In genomic region chr15:80045749-80046148, GRCm38 (mm10) we compare ENCODE assay signal across 25 mouse cellular contexts. TPM values are rescaled to one million over a fixed set of nuclear protein-coding genes. Genes with fewer than 3 reads are reported as not detected.
DNase-seq lines count a peak whose midpoint lies in the region; ATAC-seq and TF ChIP-seq lines count a peak whose summit lies in the region.
"Had no signal": no experiment of that assay in that cellular context is flagged by ENCODE, and none has a peak within 500 bp of the region (broad histone marks: within the 10 kb centered on the region; RNA-seq: fewer than 3 reads in every experiment).

No protein-coding gene starts in this region.

- H3K36me3 ChIP-seq in liver, embryonic 14.5 days (replicated peaks; ENCODE audit: control insufficient read depth, insufficient read depth, low read depth): no peaks in the 10 kb centered on the region
- H3K36me3 ChIP-seq: embryonic facial prominence, embryonic 12.5 days; heart, embryonic 12.5 days; hindbrain, embryonic 10.5 days; kidney, embryonic 15.5 days; limb, embryonic 12.5 days; liver, embryonic 13.5 days; neural tube, embryonic 15.5 days had no signal

- 82% methylated on average over 2 of the region's 2 CpGs for WGBS in liver, embryonic 14.5 days (ENCODE audit: insufficient replicate concordance)

- H3K4me2 ChIP-seq in liver, embryonic 14.5 days (ENCODE audit: low read depth): no peak overlapping the region
- H3K4me2 ChIP-seq: embryonic facial prominence, embryonic 12.5 days; heart, embryonic 12.5 days; kidney, embryonic 15.5 days; limb, embryonic 12.5 days; liver, embryonic 13.5 days; neural tube, embryonic 15.5 days had no signal

- H3K4me3 ChIP-seq in gastrocnemius, adult 2 months: no peak overlapping the region
- H3K4me3 ChIP-seq in liver, embryonic 14.5 days (ENCODE audit: insufficient read depth in 1 of 2, low read depth in 2 of 2, low read length in 2 of 2): no peak overlapping the region
- H3K4me3 ChIP-seq: embryonic facial prominence, embryonic 12.5 days; heart, embryonic 12.5 days; hindbrain, embryonic 10.5 days; kidney, embryonic 15.5 days; limb, embryonic 12.5 days; liver, embryonic 13.5 days; neural tube, embryonic 15.5 days had no signal

- no peak for ATAC-seq in liver, embryonic 14.5 days (ENCODE audit: insufficient read depth)
- ATAC-seq: midbrain, embryonic 16.5 days had no signal

- no peak overlapping the region for H3K9ac ChIP-seq in liver, embryonic 14.5 days (replicated peaks)
- H3K9ac ChIP-seq: embryonic facial prominence, embryonic 12.5 days; heart, embryonic 12.5 days; kidney, embryonic 15.5 days; limb, embryonic 12.5 days; liver, embryonic 13.5 days; neural tube, embryonic 15.5 days had no signal

- H3K9me3 ChIP-seq in liver, embryonic 14.5 days (ENCODE audit: control insufficient read depth, low read length): no peaks in the 10 kb centered on the region; the same call in 1 of the 2 replicates
- H3K9me3 ChIP-seq: kidney, embryonic 15.5 days; liver, embryonic 13.5 days; neural tube, embryonic 15.5 days had no signal

- peaks cover 3 to 7% of the 10 kb centered on the region in 2 experiments for H3K4me1 ChIP-seq in liver, embryonic 14.5 days (replicated peaks; ENCODE audit: control insufficient read depth in 2 of 2, insufficient read depth in 2 of 2, low read length in 1 of 2)
- H3K4me1 ChIP-seq: embryonic facial prominence, embryonic 12.5 days; neural tube, embryonic 15.5 days had no signal

- intact Hi-C loops in gastrocnemius, adult 2 months (cut with DNase I): no loop called here
- intact Hi-C loops in gastrocnemius, postnatal 14 days (cut with DNase I; ENCODE audit: low total_unique reads): no loop called here

- no peak for TF ChIP-seq EP300 in liver, embryonic 14.5 days (IDR thresholded peaks at IDR 0.05; ENCODE audit: low read depth)

- TF ChIP-seq CTCF in gastrocnemius, adult 2 months (IDR thresholded peaks at IDR 0.05): peak; percentile 11; the same call in 1 of the 2 replicates
- peak; percentile 43 for TF ChIP-seq CTCF in liver, embryonic 14.5 days (IDR thresholded peaks at IDR 0.05; ENCODE audit: low read depth)

- H3K27ac ChIP-seq in gastrocnemius, adult 2 months: no peak overlapping the region
- no peak overlapping the region for H3K27ac ChIP-seq in liver, embryonic 14.5 days
- H3K27ac ChIP-seq: embryonic facial prominence, embryonic 12.5 days; hindbrain, embryonic 10.5 days; kidney, embryonic 15.5 days; limb, embryonic 12.5 days; liver, embryonic 13.5 days; macrophage; neural tube, embryonic 15.5 days had no signal

- DNase-seq in gastrocnemius, adult 2 months: no peak
- DNase-seq in gastrocnemius, postnatal 14 days: no peak
- no peak for DNase-seq in liver, embryonic 14.5 days (ENCODE audit: low read depth in 3 of 3, low spot score in 3 of 3)
- DNase-seq in liver (no peak), ES-CJ7 (ENCODE audit: low read depth, low spot score) (peak; percentile 71)
- DNase-seq in induced T-regulatory cell, adult 2 months (ENCODE audit: low read depth): peak; percentile 56
- no peak for DNase-seq in adrenal gland, adult 18-20 months (ENCODE audit: low spot score in 2 of 2)
- no peak for DNase-seq in layer of hippocampus, adult 11-12 months (ENCODE audit: low spot score)
- DNase-seq: adrenal gland, postnatal 14 days; cerebellum, adult 2 months; cerebellum, postnatal 25 days; heart, postnatal 10 days; kidney, adult 11 months; liver, embryonic 13.5 days; right cerebral cortex, postnatal 14 days; thymus, postnatal 25 days had no signal

- H3K27me3 ChIP-seq in liver, embryonic 14.5 days (ENCODE audit: control insufficient read depth, insufficient read depth, low read length): no peaks in the 10 kb centered on the region
- H3K27me3 ChIP-seq: embryonic facial prominence, embryonic 12.5 days; heart, embryonic 12.5 days; kidney, embryonic 15.5 days; limb, embryonic 12.5 days; neural tube, embryonic 15.5 days had no signal

RNA-seq across cellular contexts. Expression of gene Pdgfb, which starts 31.0 kb away (rescaled TPM):
- 10 to 100 TPM; 14.3 to 17.3 TPM for total RNA-seq in gastrocnemius, adult 2 months (2021)
- 10 to 100 TPM; 25.2 to 38.5 TPM for total RNA-seq in gastrocnemius, postnatal 14 days (2021)
- 1.5 and 1.7 TPM in 2 replicates for polyA plus RNA-seq in liver, embryonic 14.5 days (2012; rRNA removed)
- polyA plus RNA-seq in liver, embryonic 14.5 days (2014; fragmentation: Nextera tagmentation; extraction: Ambion mirVana): 0.71 and 0.92 TPM in 2 replicates
- total RNA-seq in adrenal gland, adult 18-20 months (2021): 10 to 100 TPM; 46.1 to 47.6 TPM
- total RNA-seq: CH12.LX had no signal

RNA-seq across cellular contexts. Expression of gene Syngr1, which starts 45.4 kb away (rescaled TPM):
- total RNA-seq in gastrocnemius, adult 2 months (2021): 10 to 100 TPM; 46.1 to 46.4 TPM
- 10 to 100 TPM; 16.6 to 20.1 TPM for total RNA-seq in gastrocnemius, postnatal 14 days (2021)
- 10.4 and 12.0 TPM in 2 replicates for polyA plus RNA-seq in liver, embryonic 14.5 days (2012; rRNA removed)
- 14.4 and 17.3 TPM in 2 replicates for polyA plus RNA-seq in liver, embryonic 14.5 days (2014; fragmentation: Nextera tagmentation; extraction: Ambion mirVana)
- total RNA-seq in adrenal gland, adult 18-20 months (2021): 10 to 100 TPM; 25.7 to 59.9 TPM

RNA-seq across cellular contexts. Expression of gene Rpl3, which starts 45.9 kb away (rescaled TPM):
- total RNA-seq in gastrocnemius, adult 2 months (2021): 10 to 100 TPM; 38.6 to 51.4 TPM
- 100 to 1,000 TPM; 129 to 167 TPM for total RNA-seq in gastrocnemius, postnatal 14 days (2021)
- polyA plus RNA-seq in liver, embryonic 14.5 days (2012; rRNA removed): 530 and 765 TPM in 2 replicates
- polyA plus RNA-seq in liver, embryonic 14.5 days (2014; fragmentation: Nextera tagmentation; extraction: Ambion mirVana): 774 and 804 TPM in 2 replicates
- total RNA-seq in adrenal gland, adult 18-20 months (2021): 100 to 1,000 TPM; 584 to 618 TPM

Comparison
In these comparisons a context has a peak if more than half of its experiments do, and no peak if none do; other contexts are left out.
1. DNase-seq: peak in ES-CJ7 (single experiment) and induced T-regulatory cell, adult 2 months (single experiment); none in gastrocnemius, adult 2 months (single experiment), gastrocnemius, postnatal 14 days (single experiment), liver, embryonic 14.5 days (0 of 3), liver (single experiment), adrenal gland, adult 18-20 months (0 of 2) and layer of hippocampus, adult 11-12 months (single experiment).